Mouse (Mus musculus): ENCODE results near the gene Fyn. TPM values are rescaled to one million over a fixed set of nuclear protein-coding genes. Genes with fewer than 3 reads are reported as not detected.

Fyn gene
- polyA plus RNA-seq, 1 experiment from 2014 or later: 34.1 TPM

DNA sequence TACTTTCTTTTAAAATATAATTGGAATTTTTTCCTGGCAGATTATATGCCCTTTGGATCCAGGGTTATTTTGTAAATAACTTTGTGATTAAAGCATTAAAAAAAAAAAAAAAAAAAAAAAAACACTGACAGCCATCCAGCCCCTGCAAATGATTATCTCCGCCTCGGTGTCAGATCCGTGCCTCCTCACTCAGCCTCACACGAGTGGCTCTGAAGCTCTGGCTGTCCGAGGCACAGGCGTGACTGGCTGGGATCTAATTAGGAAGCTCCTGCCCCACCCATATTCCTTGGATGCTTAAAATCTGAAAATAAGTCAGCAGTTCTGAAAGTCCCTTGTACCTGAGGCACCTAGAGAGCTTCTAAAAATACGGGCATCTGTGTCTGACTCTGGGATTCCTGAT lies 164.2 kb downstream of the Fyn start:
- no peaks in the 10 kb centered on the region for H3K9me3 ChIP-seq
- 21% methylated on average over 7 of the region's 7 CpGs for WGBS
- H3K4me1 ChIP-seq: peaks cover 60% of the 10 kb centered on the region
- H3K9ac ChIP-seq: no peak overlapping the region
- no peak for ATAC-seq (ENCODE audit: insufficient number of reproducible peaks, insufficient read depth, low FRiP score, low TSS enrichment, low read depth)
- peaks cover 6% of the 10 kb centered on the region; the same call in 1 of the 2 replicates for H3K36me3 ChIP-seq
- H3K27ac ChIP-seq: peak overlapping the region; percentile 53; the same call in 1 of the 2 replicates
- H3K4me3 ChIP-seq: no peak overlapping the region
- peak overlapping the region; percentile 24; the same call in 1 of the 2 replicates for H3K4me2 ChIP-seq
- no peaks in the 10 kb centered on the region for H3K27me3 ChIP-seq

DNA sequence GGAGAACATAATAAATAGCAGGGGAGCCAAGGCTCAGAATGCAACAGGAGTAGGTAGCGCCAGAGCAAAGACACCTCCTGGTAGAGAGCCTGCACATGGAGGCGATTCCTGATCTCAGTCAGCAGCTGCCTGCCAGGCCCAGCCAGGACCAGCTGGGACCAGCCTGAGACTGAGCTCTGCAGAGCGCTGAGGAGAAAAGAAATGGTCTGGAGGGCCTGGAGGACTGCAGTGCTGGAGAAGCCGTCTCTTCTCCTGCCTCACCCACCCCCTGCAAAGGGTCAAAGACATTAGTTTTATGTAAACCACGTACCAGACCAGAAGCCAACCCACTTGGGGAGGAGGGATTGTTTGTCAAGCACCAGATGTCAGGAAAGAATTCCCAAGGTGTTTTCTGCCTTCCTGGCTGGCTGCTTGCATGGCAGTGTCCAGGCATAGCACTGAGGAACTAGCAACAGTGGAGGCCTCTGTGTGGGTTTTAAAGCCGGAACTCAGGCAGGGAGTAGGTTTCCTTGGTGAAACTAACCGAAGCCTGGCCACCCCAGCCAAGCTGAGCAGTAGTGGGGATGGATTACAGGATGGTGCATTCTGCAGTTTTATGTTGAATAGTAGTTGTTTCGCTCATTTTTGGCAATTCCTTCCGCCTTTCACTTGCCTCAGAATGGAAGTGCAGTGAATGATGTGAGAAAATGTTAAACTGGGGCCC lies 165.8 kb downstream of the Fyn start:
- Histone ChIP-seq H3K4me3 (no peak overlapping the region), H3K27me3 (no peaks in the 10 kb centered on the region), H3K27ac (peak overlapping the region; percentile 82), H3K4me1 (peaks cover 62% of the 10 kb centered on the region), H3K4me2 (0 out of 2 replicates have a peak overlapping the region, but pooled peaks have one; percentile 7), H3K9me3 (no peaks in the 10 kb centered on the region), H3K36me3 (peaks cover 8% of the 10 kb centered on the region; the same call in 1 of the 2 replicates), H3K9ac (peak overlapping the region; percentile 46)
- ATAC-seq (ENCODE audit: insufficient number of reproducible peaks, insufficient read depth, low FRiP score, low TSS enrichment, low read depth): peak; percentile 75
- 38% methylated on average over 9 of the region's 9 CpGs for whole genome bisulfite sequencing

GRCm38 (mm10) chr10:39535347-39535746 lies 166.7 kb downstream of the Fyn start:
- H3K4me2 ChIP-seq: no peak overlapping the region
- H3K36me3 ChIP-seq: peaks cover 10% of the 10 kb centered on the region; the same call in 1 of the 2 replicates
- H3K4me3 ChIP-seq: no peak overlapping the region
- peaks cover 71% of the 10 kb centered on the region for H3K4me1 ChIP-seq
- no peak for ATAC-seq (ENCODE audit: insufficient number of reproducible peaks, insufficient read depth, low FRiP score, low TSS enrichment, low read depth)
- H3K27me3 ChIP-seq: no peaks in the 10 kb centered on the region
- 67% methylated on average over 3 of the region's 3 CpGs for WGBS
- no peak overlapping the region for H3K9ac ChIP-seq
- H3K27ac ChIP-seq: peak overlapping the region; percentile 82
- H3K9me3 ChIP-seq: no peaks in the 10 kb centered on the region

- H3K4me2 ChIP-seq: no peak overlapping the region
Observed at GRCm38 (mm10) chr10:39536258-39536657, 167.6 kb downstream of the Fyn start.

GRCm38 (mm10) chr10:39540012-39540647 lies 171.5 kb downstream of the Fyn start:
- Histone ChIP-seq H3K27me3 (no peaks in the 10 kb centered on the region), H3K9me3 (no peaks in the 10 kb centered on the region), H3K4me1 (peaks cover 81% of the 10 kb centered on the region), H3K4me3 (no peak overlapping the region), H3K27ac (peak overlapping the region; percentile 78), H3K4me2 (no peak overlapping the region), H3K9ac (peak overlapping the region; percentile 33; the same call in 1 of the 2 replicates), H3K36me3 (peaks cover 14% of the 10 kb centered on the region; the same call in 1 of the 2 replicates)
- 48% methylated on average over 9 of the region's 9 CpGs for WGBS
- no peak for ATAC-seq (ENCODE audit: insufficient number of reproducible peaks, insufficient read depth, low FRiP score, low TSS enrichment, low read depth)

More at GRCm38 (mm10) chr10:39536258-39536657, 167.6 kb downstream of the Fyn start:
- Histone ChIP-seq H3K36me3 (peaks cover 10% of the 10 kb centered on the region; the same call in 1 of the 2 replicates), H3K27ac (peak overlapping the region; percentile 41; the same call in 1 of the 2 replicates), H3K4me3 (no peak overlapping the region), H3K27me3 (no peaks in the 10 kb centered on the region), H3K4me1 (peaks cover 78% of the 10 kb centered on the region), H3K9me3 (no peaks in the 10 kb centered on the region), H3K9ac (no peak overlapping the region)
- WGBS: 72% methylated on average over 11 of the region's 11 CpGs
- no peak for ATAC-seq (ENCODE audit: insufficient number of reproducible peaks, insufficient read depth, low FRiP score, low TSS enrichment, low read depth)

- Histone ChIP-seq H3K4me2 (no peak overlapping the region), H3K9me3 (no peaks in the 10 kb centered on the region), H3K9ac (0 out of 2 replicates have a peak overlapping the region, but pooled peaks have one; percentile 49), H3K27me3 (no peaks in the 10 kb centered on the region), H3K4me1 (peaks cover 78% of the 10 kb centered on the region), H3K4me3 (no peak overlapping the region), H3K27ac (peak overlapping the region; percentile 88), H3K36me3 (peaks cover 14% of the 10 kb centered on the region; the same call in 1 of the 2 replicates)
- 15% methylated on average over 7 of the region's 7 CpGs for WGBS
- ATAC-seq (ENCODE audit: insufficient number of reproducible peaks, insufficient read depth, low FRiP score, low TSS enrichment, low read depth): no peak; the same call in 1 of the 2 replicates
Observed at GRCm38 (mm10) chr10:39540995-39541394, 172.3 kb downstream of the Fyn start.

- 49% methylated on average over 6 of the region's 6 CpGs for WGBS
- Histone ChIP-seq H3K27me3 (no peaks in the 10 kb centered on the region), H3K36me3 (peaks cover 14% of the 10 kb centered on the region; the same call in 1 of the 2 replicates), H3K4me1 (peaks cover 75% of the 10 kb centered on the region), H3K9ac (0 out of 2 replicates have a peak overlapping the region, but pooled peaks have one; percentile 51), H3K4me2 (no peak overlapping the region), H3K4me3 (no peak overlapping the region), H3K9me3 (no peaks in the 10 kb centered on the region), H3K27ac (peak overlapping the region; percentile 88)
- ATAC-seq (ENCODE audit: insufficient number of reproducible peaks, insufficient read depth, low FRiP score, low TSS enrichment, low read depth): no peak
Observed at GRCm38 (mm10) chr10:39541451-39541874, 172.8 kb downstream of the Fyn start.

GRCm38 (mm10) chr10:39541951-39542521 lies 173.4 kb downstream of the Fyn start:
- 34% methylated on average over 7 of the region's 7 CpGs for WGBS
- ATAC-seq (ENCODE audit: insufficient number of reproducible peaks, insufficient read depth, low FRiP score, low TSS enrichment, low read depth): no peak
- Histone ChIP-seq H3K27ac (peak overlapping the region; percentile 88), H3K4me2 (no peak overlapping the region), H3K4me3 (no peak overlapping the region), H3K36me3 (peaks cover 14% of the 10 kb centered on the region; the same call in 1 of the 2 replicates), H3K9ac (peak overlapping the region; percentile 51; the same call in 1 of the 2 replicates), H3K4me1 (peaks cover 74% of the 10 kb centered on the region), H3K9me3 (no peaks in the 10 kb centered on the region), H3K27me3 (no peaks in the 10 kb centered on the region)

GRCm38 (mm10) chr10:39542535-39543257 lies 174.0 kb downstream of the Fyn start:
- peak overlapping the region; percentile 88 for H3K27ac ChIP-seq
- H3K9me3 ChIP-seq: no peaks in the 10 kb centered on the region
- ATAC-seq (ENCODE audit: insufficient number of reproducible peaks, insufficient read depth, low FRiP score, low TSS enrichment, low read depth): 0 out of 2 replicates have a peak, but pooled peaks have one; percentile 34
- 35% methylated on average over 15 of the region's 15 CpGs for WGBS
- H3K4me3 ChIP-seq: no peak overlapping the region
- peak overlapping the region; percentile 51; the same call in 1 of the 2 replicates for H3K9ac ChIP-seq
- H3K4me1 ChIP-seq: peaks cover 67% of the 10 kb centered on the region
- H3K4me2 ChIP-seq: no peak overlapping the region
- H3K36me3 ChIP-seq: peaks cover 12% of the 10 kb centered on the region; the same call in 1 of the 2 replicates
- no peaks in the 10 kb centered on the region for H3K27me3 ChIP-seq

DNA sequence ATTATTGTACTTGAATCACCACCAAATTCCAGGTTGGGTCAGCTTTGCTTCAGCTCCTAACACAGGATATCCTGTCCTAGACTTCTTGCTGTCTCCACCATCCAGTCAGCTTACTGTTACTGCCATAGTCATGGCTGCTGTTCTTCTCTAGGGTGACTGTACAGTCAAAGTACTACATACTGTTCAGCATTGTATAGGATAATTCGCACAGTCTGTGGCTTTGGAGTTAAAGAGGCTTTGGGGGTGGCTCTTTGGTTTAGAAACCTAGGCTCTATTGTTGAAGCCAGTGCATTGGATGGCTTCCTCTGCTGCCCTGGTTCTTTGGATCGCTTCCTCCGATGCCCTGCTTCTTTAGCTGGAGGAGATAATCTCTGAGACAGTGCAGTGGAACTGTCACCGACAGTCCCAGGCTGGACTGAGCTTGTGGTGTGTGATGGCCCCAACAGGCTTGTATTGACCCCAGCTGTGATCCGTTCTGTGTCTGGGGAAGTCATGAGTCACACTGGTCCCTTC lies 174.7 kb downstream of the Fyn start:
- H3K9ac ChIP-seq: no peak overlapping the region

More for the DNA sequence above, 174.7 kb downstream of the Fyn start:
- WGBS: 81% methylated on average over 5 of the region's 5 CpGs
- Histone ChIP-seq H3K36me3 (peaks cover 10% of the 10 kb centered on the region; the same call in 1 of the 2 replicates), H3K27ac (peak overlapping the region; percentile 88), H3K27me3 (no peaks in the 10 kb centered on the region), H3K4me2 (no peak overlapping the region), H3K9me3 (no peaks in the 10 kb centered on the region), H3K4me3 (no peak overlapping the region), H3K4me1 (peaks cover 66% of the 10 kb centered on the region)
- no peak for ATAC-seq (ENCODE audit: insufficient number of reproducible peaks, insufficient read depth, low FRiP score, low TSS enrichment, low read depth)

Data from embryonic facial prominence, embryonic 13.5 days (tissue).